Mouse (Mus musculus) forebrain, embryonic 11.5 days (tissue): ENCODE measurements around the gene Ntng1. TPM values are rescaled to one million over a fixed set of nuclear protein-coding genes. Genes with fewer than 3 reads are reported as not detected.
A peak's percentile ranks its signal among the peaks of the same experiment; 100 is the strongest.

ENCODE experiments used
- ATAC-seq: fragments of 200-750 bp; cut with Nextera tagmentation; replicated peaks from 2 replicates; pipeline ENCODE4 v1.8.0; 2017; ENCODE audit warnings: moderate TSS enrichment; ENCODE audit not compliant: low FRiP score
- DNase-seq: peaks from one replicate; pipeline ENCODE4 v3.0.0-alpha.2; 2017; ENCODE audit warnings: low spot score
- H3K27ac ChIP-seq: fragments of 300-500 bp; sonication (generic); 2 replicates; pipeline ENCODE4 v1.5.1; 2014; ENCODE audit warnings: low read depth, low read length
- H3K27me3 ChIP-seq: fragments of 300-500 bp; sonication (generic); 2 replicates; pipeline ENCODE4 v1.6.1; 2014; ENCODE audit warnings: mild to moderate bottlenecking, low read length, mixed read lengths; ENCODE audit not compliant: control insufficient read depth, insufficient read depth
- H3K36me3 ChIP-seq: fragments of 300-500 bp; sonication (generic); 2 replicates; pipeline ENCODE4 v1.6.1; 2014; ENCODE audit warnings: mild to moderate bottlenecking, low read length, moderate library complexity, mixed read lengths; ENCODE audit not compliant: control insufficient read depth, insufficient read depth
- H3K4me1 ChIP-seq: fragments of 300-500 bp; sonication (generic); replicated peaks from 2 replicates; pipeline ENCODE4 v1.6.1; 2014; ENCODE audit warnings: low read length, mixed read lengths; ENCODE audit not compliant: control insufficient read depth, insufficient read depth
- H3K4me2 ChIP-seq: fragments of 300-500 bp; sonication (generic); 2 replicates; pipeline ENCODE4 v1.6.1; 2014; ENCODE audit warnings: low read depth, mild to moderate bottlenecking, low read length, moderate library complexity, mixed read lengths; ENCODE audit not compliant: severe bottlenecking
- H3K4me3 ChIP-seq: fragments of 300-500 bp; sonication (generic); 2 replicates; pipeline ENCODE4 v1.5.1; 2014; ENCODE audit warnings: low read depth, low read length
- H3K9ac ChIP-seq: fragments of 300-500 bp; sonication (generic); 2 replicates; pipeline ENCODE4 v1.6.1; 2014; ENCODE audit warnings: low read length
- H3K9me3 ChIP-seq: fragments of 300-500 bp; sonication (generic); 2 replicates; pipeline ENCODE4 v1.6.1; 2016; ENCODE audit warnings: low read length, mixed read lengths; ENCODE audit not compliant: control insufficient read depth
- WGBS: fragments of 180-500 bp; shearing (Covaris S2); extraction: QIAGEN DNeasy Blood & Tissue Kit; methylation state at CpG from one replicate; pipeline ENCODE4 v1.1.7; 2014; 5-methylcytosine and 5-hydroxymethylcytosine counted together
- polyA plus RNA-seq: library from polyadenylated mRNA; unstranded; fragments of >200 nt; fragmentation: Nextera tagmentation; extraction: Ambion mirVana; gene quantifications from 2 replicates; pipeline ENCODE4 v1.2.1, GENCODE M21; 2014

Gene Ntng1
- polyA plus RNA-seq, 1 experiment from 2014 or later: 2.0 TPM

GRCm38 (mm10) chr3:110022783-110023599, 120.8 kb downstream of the Ntng1 start:
- Histone ChIP-seq H3K9me3 (no peaks in the 10 kb centered on the region), H3K36me3 (no peaks in the 10 kb centered on the region), H3K27me3 (no peaks in the 10 kb centered on the region), H3K27ac (no peak overlapping the region), H3K4me3 (no peak overlapping the region), H3K4me2 (no peak overlapping the region), H3K9ac (no peak overlapping the region), H3K4me1 (peaks cover 2% of the 10 kb centered on the region; the same call in 1 of the 2 replicates)
- WGBS: 64% methylated on average over 18 of the region's 18 CpGs
- ATAC-seq (0 out of 2 replicates have a peak, but pooled peaks have one; percentile 21), DNase-seq (no peak)

- H3K4me1 ChIP-seq: no peaks in the 10 kb centered on the region
- H3K36me3 ChIP-seq: no peaks in the 10 kb centered on the region
- no peak overlapping the region for H3K27ac ChIP-seq
- no peak overlapping the region for H3K4me3 ChIP-seq
- 60% methylated on average over 14 of the region's 14 CpGs for WGBS
- H3K27me3 ChIP-seq: no peaks in the 10 kb centered on the region
- ATAC-seq: peak; percentile 88
- no peak overlapping the region for H3K4me2 ChIP-seq
- no peak overlapping the region for H3K9ac ChIP-seq
- DNase-seq: peak; percentile 55
- no peaks in the 10 kb centered on the region for H3K9me3 ChIP-seq
Measured at GRCm38 (mm10) chr3:110010870-110011626, 132.8 kb downstream of the Ntng1 start.

GRCm38 (mm10) chr3:110010441-110010840, 133.4 kb downstream of the Ntng1 start:
- H3K27ac ChIP-seq: no peak overlapping the region
- H3K9me3 ChIP-seq: no peaks in the 10 kb centered on the region
- DNase-seq: no peak
- H3K4me1 ChIP-seq: no peaks in the 10 kb centered on the region
- no peaks in the 10 kb centered on the region for H3K27me3 ChIP-seq
- H3K4me2 ChIP-seq: no peak overlapping the region
- no peaks in the 10 kb centered on the region for H3K36me3 ChIP-seq
- peak; percentile 84 for ATAC-seq
- no peak overlapping the region for H3K9ac ChIP-seq
- 26% methylated on average over 2 of the region's 2 CpGs for WGBS
- no peak overlapping the region for H3K4me3 ChIP-seq

GRCm38 (mm10) chr3:110000349-110000748, 143.5 kb downstream of the Ntng1 start:
- Histone ChIP-seq H3K27me3 (peaks cover 2% of the 10 kb centered on the region; the same call in 1 of the 2 replicates), H3K9ac (no peak overlapping the region), H3K4me3 (no peak overlapping the region), H3K4me1 (peaks cover 3% of the 10 kb centered on the region; the same call in 1 of the 2 replicates), H3K36me3 (no peaks in the 10 kb centered on the region), H3K27ac (no peak overlapping the region), H3K4me2 (no peak overlapping the region), H3K9me3 (no peaks in the 10 kb centered on the region)
- ATAC-seq (no peak; the same call in 1 of the 2 replicates), DNase-seq (no peak)
- 26% methylated on average over 5 of the region's 5 CpGs for WGBS

GRCm38 (mm10) chr3:109995663-109996024, 148.2 kb downstream of the Ntng1 start:
- no peaks in the 10 kb centered on the region for H3K9me3 ChIP-seq
- H3K27ac ChIP-seq: no peak overlapping the region
- no peak for ATAC-seq
- no peak for DNase-seq
- WGBS: 67% methylated on average over 4 of the region's 4 CpGs
- peaks cover 2% of the 10 kb centered on the region; the same call in 1 of the 2 replicates for H3K27me3 ChIP-seq
- peaks cover 3% of the 10 kb centered on the region; the same call in 1 of the 2 replicates for H3K4me1 ChIP-seq
- no peaks in the 10 kb centered on the region for H3K36me3 ChIP-seq
- no peak overlapping the region for H3K4me2 ChIP-seq
- no peak overlapping the region for H3K4me3 ChIP-seq
- no peak overlapping the region for H3K9ac ChIP-seq

- peaks cover 2% of the 10 kb centered on the region; the same call in 1 of the 2 replicates for H3K27me3 ChIP-seq
- H3K9me3 ChIP-seq: no peaks in the 10 kb centered on the region
- H3K4me2 ChIP-seq: no peak overlapping the region
- DNase-seq: no peak
- ATAC-seq: peak; percentile 61; the same call in 1 of the 2 replicates
- H3K9ac ChIP-seq: no peak overlapping the region; the same call in 1 of the 2 replicates
- H3K27ac ChIP-seq: no peak overlapping the region
- 32% methylated on average over 6 of the region's 6 CpGs for WGBS
- no peak overlapping the region for H3K4me3 ChIP-seq
- no peaks in the 10 kb centered on the region for H3K36me3 ChIP-seq
- H3K4me1 ChIP-seq: no peaks in the 10 kb centered on the region; the same call in 1 of the 2 replicates
Measured at GRCm38 (mm10) chr3:109994978-109995662, 148.7 kb downstream of the Ntng1 start.

- no peak for ATAC-seq
- Histone ChIP-seq H3K27me3 (no peaks in the 10 kb centered on the region), H3K9me3 (no peaks in the 10 kb centered on the region), H3K4me1 (no peaks in the 10 kb centered on the region), H3K27ac (no peak overlapping the region), H3K9ac (no peak overlapping the region), H3K4me2 (no peak overlapping the region), H3K4me3 (no peak overlapping the region), H3K36me3 (no peaks in the 10 kb centered on the region)
- 81% methylated on average over 2 of the region's 2 CpGs for WGBS
- no peak for DNase-seq
Measured at GRCm38 (mm10) chr3:109984086-109984485, 159.7 kb downstream of the Ntng1 start.

GRCm38 (mm10) chr3:109977614-109978013, 166.2 kb downstream of the Ntng1 start:
- Histone ChIP-seq H3K27ac (no peak overlapping the region), H3K9me3 (no peaks in the 10 kb centered on the region), H3K9ac (no peak overlapping the region), H3K4me1 (no peaks in the 10 kb centered on the region), H3K27me3 (no peaks in the 10 kb centered on the region), H3K4me3 (no peak overlapping the region), H3K36me3 (no peaks in the 10 kb centered on the region), H3K4me2 (no peak overlapping the region)
- no peak for DNase-seq
- no peak for ATAC-seq
- 75% methylated on average over 2 of the region's 2 CpGs for WGBS
